Comparison of ENCODE assay signal across 28 mouse cellular contexts in the genomic region with DNA sequence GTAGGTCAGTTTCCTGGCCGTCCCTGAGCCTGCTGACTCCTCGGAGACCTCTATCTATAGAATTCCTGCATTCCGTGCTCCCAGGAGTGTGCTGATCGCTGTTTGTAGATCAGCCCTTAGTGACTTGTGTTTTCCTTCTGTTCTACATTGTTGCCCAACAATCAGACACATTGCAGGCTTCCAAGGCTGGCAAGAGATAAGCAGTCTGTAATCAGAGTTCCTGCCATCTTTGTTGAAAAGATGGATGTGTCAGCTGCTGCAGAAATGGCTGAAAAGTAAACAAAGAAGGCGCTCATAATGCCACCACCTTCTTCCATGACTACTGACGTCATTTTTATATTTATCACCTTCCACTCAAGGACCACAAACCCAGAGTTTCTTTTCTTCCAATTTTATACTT. TPM values are rescaled to one million over a fixed set of nuclear protein-coding genes. Genes with fewer than 3 reads are reported as not detected.
DNase-seq lines count a peak whose midpoint lies in the region; ATAC-seq and TF ChIP-seq lines count a peak whose summit lies in the region.
"Had no signal": no experiment of that assay in that cellular context is flagged by ENCODE, and none has a peak within 500 bp of the region (broad histone marks: within the 10 kb centered on the region; RNA-seq: fewer than 3 reads in every experiment).

No protein-coding gene starts in this region.

- H3K27me3 ChIP-seq in heart, embryonic 12.5 days (replicated peaks) = no peaks in the 10 kb centered on the region
- no peaks in the 10 kb centered on the region for H3K27me3 ChIP-seq in heart, postnatal 0 days (ENCODE audit: control insufficient read depth, insufficient read depth, low read length)
- H3K27me3 ChIP-seq: CH12.LX; hindbrain, embryonic 12.5 days; intestine, embryonic 15.5 days; limb, embryonic 13.5 days; midbrain, embryonic 15.5 days had no signal

- 18% methylated on average over 6 of the region's 6 CpGs for WGBS in heart, embryonic 12.5 days
- 23% methylated on average over 6 of the region's 6 CpGs for WGBS in heart, postnatal 0 days

- no peaks in the 10 kb centered on the region for H3K9me3 ChIP-seq in heart, embryonic 12.5 days (replicated peaks)
- H3K9me3 ChIP-seq in heart, postnatal 0 days (replicated peaks; ENCODE audit: control insufficient read depth, low read length) = no peaks in the 10 kb centered on the region
- H3K9me3 ChIP-seq: hindbrain, embryonic 12.5 days; intestine, embryonic 15.5 days; limb, embryonic 13.5 days; midbrain, embryonic 10.5 days; midbrain, embryonic 15.5 days had no signal

- intact Hi-C loops in heart, postnatal 14 days (cut with DNase I) = no loop called here

- no peak overlapping the region for H3K4me3 ChIP-seq in heart, embryonic 12.5 days
- H3K4me3 ChIP-seq in heart, postnatal 0 days (ENCODE audit: low read depth, low read length) = no peak overlapping the region
- H3K4me3 ChIP-seq: erythroblast, embryonic 14.5 days; hindbrain, embryonic 12.5 days; intestine, embryonic 15.5 days; limb, embryonic 13.5 days; midbrain, embryonic 10.5 days; midbrain, embryonic 15.5 days had no signal

- peaks cover 55% of the 10 kb centered on the region for H3K4me1 ChIP-seq in heart, embryonic 12.5 days (replicated peaks)
- H3K4me1 ChIP-seq in heart, postnatal 0 days (ENCODE audit: control insufficient read depth, insufficient read depth) = peaks cover 25% of the 10 kb centered on the region
- H3K4me1 ChIP-seq: hindbrain, embryonic 12.5 days; intestine, embryonic 15.5 days; limb, embryonic 13.5 days; midbrain, embryonic 10.5 days; midbrain, embryonic 15.5 days had no signal

- ATAC-seq in heart, embryonic 12.5 days (ENCODE audit: insufficient number of reproducible peaks, low FRiP score) = 0 out of 2 replicates have a peak, but pooled peaks have one; percentile 23
- ATAC-seq in heart, postnatal 0 days (ENCODE audit: insufficient read depth, low read depth) = no peak
- ATAC-seq: hindbrain, postnatal 0 days; intestine, embryonic 15.5 days; midbrain, embryonic 15.5 days had no signal

- no peak for TF ChIP-seq EP300 in heart, postnatal 0 days (IDR thresholded peaks at IDR 0.05; ENCODE audit: low read depth)

- TF ChIP-seq CTCF in heart, postnatal 0 days (IDR thresholded peaks at IDR 0.05; ENCODE audit: low read depth) = no peak

- no peak overlapping the region for H3K9ac ChIP-seq in heart, embryonic 12.5 days
- no peak overlapping the region for H3K9ac ChIP-seq in heart, postnatal 0 days (replicated peaks; ENCODE audit: low read depth, low read length)
- H3K9ac ChIP-seq: hindbrain, embryonic 12.5 days; intestine, embryonic 15.5 days; limb, embryonic 13.5 days; midbrain, embryonic 15.5 days had no signal

- H3K4me2 ChIP-seq in heart, embryonic 12.5 days = no peak overlapping the region
- H3K4me2 ChIP-seq in heart, postnatal 0 days (ENCODE audit: low read depth, low read length) = no peak overlapping the region
- H3K4me2 ChIP-seq: hindbrain, embryonic 12.5 days; intestine, embryonic 15.5 days; limb, embryonic 13.5 days; liver, embryonic 11.5 days; midbrain, embryonic 15.5 days had no signal

- peak; percentile 38 for DNase-seq in adrenal gland, adult 2 months
- no peak for DNase-seq in adrenal gland, postnatal 25 days
- DNase-seq in heart, adult 9 months (ENCODE audit: low spot score in 2 of 2) = no peak
- DNase-seq in heart, postnatal 0 days (ENCODE audit: low spot score) = no peak
- DNase-seq in heart, postnatal 14 days = no peak
- DNase-seq in lung, postnatal 36 days = peak; percentile 14
- no peak for DNase-seq in lung, postnatal 10 days
- DNase-seq: adrenal gland, postnatal 10 days; cerebellum, adult 18-20 months; cerebellum, postnatal 14 days; gastrocnemius, postnatal 25 days; heart, adult 18-20 months; kidney, adult 8-10 months; kidney, postnatal 4 days; spleen, adult 18-20 months; thymus, adult 18-20 months; thymus, postnatal 25 days had no signal

- H3K36me3 ChIP-seq in heart, embryonic 12.5 days = peaks cover 5% of the 10 kb centered on the region; the same call in 1 of the 2 replicates
- H3K36me3 ChIP-seq in heart, postnatal 0 days (replicated peaks; ENCODE audit: control insufficient read depth, insufficient read depth, low read length) = no peaks in the 10 kb centered on the region; the same call in 1 of the 2 replicates
- H3K36me3 ChIP-seq: intestine, embryonic 15.5 days; midbrain, embryonic 15.5 days had no signal

- H3K27ac ChIP-seq in heart, embryonic 12.5 days (ENCODE audit: poor library complexity, severe bottlenecking) = peak overlapping the region; percentile 61
- H3K27ac ChIP-seq in heart, postnatal 0 days (ENCODE audit: low read depth) = peak overlapping the region; percentile 46; the same call in 1 of the 2 replicates
- H3K27ac ChIP-seq: hindbrain, embryonic 12.5 days; hindbrain, postnatal 0 days; intestine, embryonic 15.5 days; kidney, postnatal 0 days; limb, embryonic 13.5 days; midbrain, embryonic 10.5 days; midbrain, embryonic 15.5 days had no signal

RNA-seq across cellular contexts. Expression of a gene that starts 49.1 kb away (rescaled TPM):
- 10 to 100 TPM; 26.7 to 28.9 TPM for total RNA-seq in adrenal gland, adult 2 months (2021)
- 12.8 and 14.6 TPM in 2 replicates for polyA plus RNA-seq in adrenal gland, adult 2 months (2012; rRNA removed)
- total RNA-seq in adrenal gland, postnatal 25 days (2021) = 27.3 and 37.0 TPM in 2 replicates
- polyA plus RNA-seq in heart, embryonic 12.5 days (2016; fragmentation: Nextera tagmentation; extraction: Ambion mirVana) = 9.4 and 10.3 TPM in 2 replicates
- 19.1 and 23.9 TPM in 2 replicates for total RNA-seq in heart, postnatal 0 days (2014; rRNA removed; ENCODE audit: low replicate concordance)
- polyA plus RNA-seq in heart, postnatal 0 days (2015; fragmentation: Nextera tagmentation; extraction: Ambion mirVana) = 3.4 and 4.5 TPM in 2 replicates
- 10 to 100 TPM; 11.7 to 15.2 TPM for total RNA-seq in heart, postnatal 14 days (2021)

RNA-seq across cellular contexts. Expression of a gene that starts 49.2 kb away (rescaled TPM):
- 10 to 100 TPM; 61.4 to 65.6 TPM for total RNA-seq in adrenal gland, adult 2 months (2021)
- 69.0 and 79.4 TPM in 2 replicates for polyA plus RNA-seq in adrenal gland, adult 2 months (2012; rRNA removed)
- 80.2 and 89.2 TPM in 2 replicates for total RNA-seq in adrenal gland, postnatal 25 days (2021)
- polyA plus RNA-seq in heart, embryonic 12.5 days (2016; fragmentation: Nextera tagmentation; extraction: Ambion mirVana) = 43.7 TPM in 2 replicates
- total RNA-seq in heart, postnatal 0 days (2014; rRNA removed; ENCODE audit: low replicate concordance) = 66.6 and 70.8 TPM in 2 replicates
- 14.5 and 14.9 TPM in 2 replicates for polyA plus RNA-seq in heart, postnatal 0 days (2015; fragmentation: Nextera tagmentation; extraction: Ambion mirVana)
- 10 to 100 TPM; 68.4 to 72.4 TPM for total RNA-seq in heart, postnatal 14 days (2021)

Comparison
In these comparisons a context has a peak if more than half of its experiments do, and no peak if none do; other contexts are left out.
1. DNase-seq: peak in adrenal gland, adult 2 months (single experiment) and lung, postnatal 36 days (single experiment); none in adrenal gland, postnatal 25 days (single experiment), heart, adult 9 months (0 of 2), heart, postnatal 0 days (single experiment), heart, postnatal 14 days (0 of 2) and lung, postnatal 10 days (single experiment).